Mouse (Mus musculus) left cerebral cortex, postnatal 25 days (tissue): ENCODE data around the gene Prune1. TPM values are rescaled to one million over a fixed set of nuclear protein-coding genes. Genes with fewer than 3 reads are reported as not detected.

Experiments used
- DNase-seq, 2 experiments: peaks; one replicate each; pipeline ENCODE4 v3.0.0; 2022; ENCODE audit warnings: low spot score in 2 of 2, mixed read lengths in 1 of 2
- intact Hi-C: fragments of 180-260 bp; cut with DNase I; formaldehyde crosslinking; loops from one replicate; pipeline ENCODE4 v1.15.1; 2025
- total RNA-seq, 2 experiments: library from RNA; stranded (reverse); gene quantifications; 2 replicates each; pipeline ENCODE4 v1.2.3; 2021

Gene Prune1
- total RNA-seq, 2 experiments from 2014 or later: 22.6 to 24.8 TPM

DNA sequence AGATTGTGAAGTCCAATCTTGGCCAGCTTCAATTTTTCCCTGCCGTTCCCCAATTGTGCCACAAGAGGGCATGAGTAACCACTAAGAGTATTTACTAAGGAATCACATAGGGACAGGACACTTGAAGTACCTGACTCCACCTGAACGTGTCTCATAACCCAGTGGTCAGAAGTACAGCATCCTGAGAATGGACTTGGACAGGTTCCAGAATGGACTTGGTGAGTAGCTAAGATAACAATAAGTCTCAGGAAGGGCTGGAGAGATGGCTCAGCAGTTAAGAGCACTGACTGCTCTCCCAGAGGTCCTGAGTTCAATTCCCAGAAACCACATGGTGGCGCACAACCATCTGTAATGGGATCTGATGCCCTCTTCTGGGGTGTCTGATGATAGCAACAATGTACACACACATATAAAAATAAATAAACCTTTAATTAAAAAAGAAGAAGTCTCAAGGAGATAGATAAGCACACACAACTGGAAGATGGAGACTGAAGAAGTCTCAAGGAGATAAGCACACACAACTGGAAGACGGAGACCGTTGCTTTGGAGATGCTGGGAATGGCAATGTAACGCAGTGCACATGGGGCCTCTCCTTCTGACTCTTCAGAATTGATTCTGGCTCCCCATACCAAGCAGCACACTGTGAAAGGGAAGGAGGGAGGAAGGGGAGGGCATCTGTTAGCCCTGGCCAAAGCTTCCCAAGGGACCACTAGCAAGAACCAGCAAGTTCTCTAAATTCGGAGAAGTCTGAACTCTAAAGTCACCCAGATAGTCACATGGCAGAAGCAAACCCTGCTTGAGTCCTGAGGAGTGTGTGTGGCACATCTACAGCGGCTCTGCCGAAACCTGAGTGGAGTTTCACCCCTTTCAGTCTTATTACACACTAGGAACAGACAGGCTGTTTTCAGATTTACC lies 29.3 kb upstream of the Prune1 start:
- intact Hi-C loops: loop anchor here (2.0 kb wide), 1 partner anchor 14 kb away; no protein-coding TSS in a partner anchor
- DNase-seq: peak; percentile 55 to 74

- DNase-seq: no peak
- intact Hi-C loops: loop anchor here (2.0 kb wide), 1 partner anchor 14 kb away; no protein-coding TSS in a partner anchor
These were observed 28.6 kb upstream of the Prune1 start for GRCm38 (mm10) chr3:95310496-95310895.

DNA sequence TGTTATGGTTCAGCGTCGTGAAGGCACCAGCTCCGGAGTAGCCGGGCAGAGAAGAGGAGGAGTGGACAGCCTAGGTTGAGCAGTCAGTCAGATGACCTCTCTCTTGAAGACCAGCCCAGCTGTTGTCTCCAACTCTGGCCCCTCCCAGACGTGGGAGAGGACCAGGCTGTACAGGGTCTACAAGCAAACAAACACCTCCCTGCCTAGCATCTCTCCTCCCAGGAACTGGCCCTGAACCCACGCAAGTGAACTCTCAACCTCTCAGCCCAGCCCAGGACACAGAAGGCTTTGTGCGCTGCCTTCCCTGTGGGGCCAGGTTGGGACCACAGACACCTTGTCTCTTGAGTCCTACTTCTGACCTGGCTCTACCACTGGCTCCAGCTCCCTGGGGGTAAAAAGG lies 25.2 kb upstream of the Prune1 start, which contains the start of gene Anxa9:
Anxa9 (minus strand) TSS at position 77 of the 400 bp plus-strand sequence.
- no peak for DNase-seq
- intact Hi-C loops: no loop called here

- no peak for DNase-seq
- intact Hi-C loops: no loop called here
These were observed 24.4 kb upstream of the Prune1 start for GRCm38 (mm10) chr3:95306244-95306643.

GRCm38 (mm10) chr3:95301204-95301796 lies 19.4 kb upstream of the Prune1 start:
- intact Hi-C loops: no loop called here

GRCm38 (mm10) chr3:95298018-95298417 lies 16.1 kb upstream of the Prune1 start:
- intact Hi-C loops: no loop called here
- DNase-seq: no peak

More at GRCm38 (mm10) chr3:95301204-95301796, 19.4 kb upstream of the Prune1 start:
- no peak for DNase-seq

GRCm38 (mm10) chr3:95296103-95296469 lies 14.2 kb upstream of the Prune1 start:
- intact Hi-C loops: loop anchor here (2.0 kb wide), 1 partner anchor 15 kb away; no protein-coding TSS in a partner anchor
- peak in 1 of 2 experiments; percentile 21 for DNase-seq

DNA sequence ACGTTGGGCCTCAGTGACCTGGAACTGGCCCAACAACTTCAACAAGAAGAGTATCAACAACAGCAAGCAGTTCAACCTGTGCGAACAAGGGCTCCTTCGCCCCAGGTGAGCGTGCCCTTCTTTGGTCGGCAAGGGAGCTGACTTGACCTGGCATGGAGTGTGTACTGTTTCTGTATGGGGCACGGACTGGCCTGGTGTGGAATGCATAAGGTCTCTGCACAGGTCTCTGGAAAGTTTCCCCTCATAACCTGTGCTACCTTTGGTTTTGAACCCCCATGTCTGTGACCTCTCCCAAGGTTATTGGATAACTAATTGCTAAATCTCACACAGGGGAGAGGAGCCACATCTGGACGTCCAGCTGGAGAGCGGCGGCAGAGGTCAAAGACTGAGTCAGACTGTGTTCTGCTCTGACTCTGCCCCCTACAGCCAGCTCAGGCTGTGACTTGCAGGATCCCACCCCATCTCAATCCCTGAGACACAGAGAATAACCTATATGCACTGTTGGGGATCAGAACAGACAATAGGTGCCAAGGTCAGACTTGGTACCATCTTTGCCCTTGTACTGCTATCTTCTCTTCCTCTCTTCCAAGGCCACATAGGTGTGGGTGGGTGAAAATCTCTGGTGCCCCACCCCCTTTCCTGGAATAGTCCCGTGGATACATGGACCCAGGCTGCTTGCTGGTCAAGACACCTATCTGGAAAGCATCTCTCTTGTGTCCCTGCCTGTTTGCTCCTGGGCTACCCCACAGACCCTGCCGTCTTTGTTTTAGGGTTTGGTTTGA lies 13.6 kb upstream of the Prune1 start:
- intact Hi-C loops: loop anchor here (2.0 kb wide), 1 partner anchor 15 kb away; no protein-coding TSS in a partner anchor
- DNase-seq: no peak

DNA sequence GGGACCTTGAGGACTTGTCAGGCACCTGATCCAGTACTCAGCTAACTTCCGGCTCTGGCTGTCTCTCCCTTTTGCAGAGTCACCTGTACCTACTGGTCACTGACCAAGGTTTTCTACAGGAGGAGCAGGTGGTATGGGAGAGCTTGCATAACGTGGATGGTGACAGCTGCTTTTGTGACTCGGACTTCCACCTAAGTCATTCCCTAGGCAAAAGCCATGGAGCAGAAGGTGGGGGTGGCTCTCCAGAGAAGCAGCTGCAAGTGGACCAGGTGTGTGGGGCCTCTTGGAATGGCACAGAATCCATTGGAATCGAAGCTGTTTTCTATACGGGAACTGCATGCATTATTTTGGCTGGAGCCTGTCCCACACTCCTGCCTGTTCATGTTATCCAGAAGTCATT lies 12.8 kb upstream of the Prune1 start:
- no peak for DNase-seq
- intact Hi-C loops: no loop called here

- DNase-seq: no peak
These were observed 12.4 kb upstream of the Prune1 start for GRCm38 (mm10) chr3:95294316-95294715.

DNA sequence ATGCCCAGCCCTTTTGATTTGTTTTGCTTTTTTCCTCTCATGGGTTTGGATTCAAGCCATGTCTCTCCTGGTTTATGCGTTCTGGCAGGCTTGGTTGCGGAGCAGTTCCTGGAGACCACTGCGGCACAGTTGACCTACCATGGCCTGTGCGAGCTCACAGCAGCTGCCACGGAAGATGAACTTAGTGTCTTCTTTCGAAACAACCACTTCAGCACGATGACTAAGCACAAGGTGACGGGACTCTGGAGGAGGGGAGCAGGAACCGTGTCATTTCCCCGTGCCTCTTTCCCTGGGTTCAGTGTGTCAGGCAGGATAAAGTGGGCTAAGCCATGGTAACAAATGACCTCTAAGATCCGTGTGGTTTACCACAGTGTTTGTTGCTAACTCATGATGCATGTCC lies 11.7 kb upstream of the Prune1 start:
- no peak for DNase-seq
- intact Hi-C loops: no loop called here

More at GRCm38 (mm10) chr3:95294316-95294715, 12.4 kb upstream of the Prune1 start:
- intact Hi-C loops: no loop called here

- intact Hi-C loops: no loop called here
- DNase-seq: no peak
These were observed 11.0 kb upstream of the Prune1 start for GRCm38 (mm10) chr3:95292899-95293298.

- intact Hi-C loops: no loop called here
- DNase-seq: no peak
These were observed 9.2 kb upstream of the Prune1 start for GRCm38 (mm10) chr3:95291041-95291440.

DNA sequence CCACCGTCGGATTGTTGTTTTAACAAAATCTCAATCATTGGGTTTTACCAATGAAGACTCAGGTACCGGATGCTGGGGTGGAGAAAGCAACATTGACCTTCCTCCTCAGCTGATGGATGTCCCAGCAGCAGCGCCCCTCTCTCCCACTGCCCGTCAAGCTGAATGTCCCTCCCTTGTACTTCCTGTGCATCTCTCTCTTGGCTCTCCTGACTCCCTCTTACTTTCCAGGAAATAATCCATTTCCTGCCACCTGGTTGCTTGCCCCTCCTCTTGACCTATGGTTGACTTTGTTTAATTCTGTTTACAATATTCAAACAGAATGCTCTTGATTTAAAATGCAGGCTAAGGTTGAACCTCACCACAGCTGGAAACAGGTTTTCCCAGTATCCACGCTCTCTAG lies 8.3 kb upstream of the Prune1 start:
- no peak for DNase-seq
- intact Hi-C loops: no loop called here

- no peak for DNase-seq
- intact Hi-C loops: no loop called here
These were observed 7.5 kb upstream of the Prune1 start for GRCm38 (mm10) chr3:95289419-95289818.

- no peak for DNase-seq
- intact Hi-C loops: no loop called here
These were observed 5.7 kb upstream of the Prune1 start for GRCm38 (mm10) chr3:95287541-95287940.

- intact Hi-C loops: no loop called here
- no peak for DNase-seq
These were observed 4.6 kb upstream of the Prune1 start for GRCm38 (mm10) chr3:95286510-95286909.

DNA sequence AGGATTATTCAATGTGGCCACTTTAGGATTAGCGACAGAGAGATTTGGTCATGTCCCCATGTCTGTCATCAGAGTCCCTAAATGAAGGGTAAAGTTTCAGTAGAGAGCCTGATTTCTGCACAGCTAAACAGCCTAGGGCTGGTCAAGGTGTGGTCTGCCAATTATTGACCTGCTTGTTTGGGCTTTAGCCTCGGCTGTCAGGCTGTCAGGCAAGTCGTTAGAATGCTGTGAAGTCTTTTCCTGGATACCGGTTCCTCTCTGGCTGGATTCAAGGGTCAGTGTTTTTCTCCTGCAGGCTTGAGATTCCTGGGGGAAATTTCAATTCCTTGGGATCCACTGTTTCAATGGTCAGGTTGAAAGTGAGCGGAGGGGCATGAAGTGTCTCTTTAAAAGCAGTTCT lies 4.1 kb upstream of the Prune1 start:
- DNase-seq: no peak
- intact Hi-C loops: no loop called here

DNA sequence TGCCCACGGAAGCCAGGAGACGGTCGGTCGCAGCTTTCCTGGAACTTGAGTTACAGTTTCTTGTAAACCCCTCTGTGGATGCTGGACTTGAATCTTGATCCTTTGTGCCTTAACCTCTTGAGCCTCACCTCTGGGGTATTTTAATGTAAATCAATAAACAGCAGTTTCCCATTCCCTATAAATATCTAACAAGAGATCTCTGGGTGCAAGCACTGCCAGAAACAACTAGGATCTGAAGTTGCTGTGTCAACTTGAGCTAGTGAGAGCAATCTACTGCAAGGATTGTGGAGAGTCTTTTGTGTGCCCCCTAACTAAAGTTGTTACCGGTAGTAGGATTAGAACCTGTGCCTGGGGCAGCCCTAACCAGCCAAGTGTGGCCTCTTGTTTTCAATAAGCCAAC lies 3.5 kb upstream of the Prune1 start:
- intact Hi-C loops: no loop called here

More for the DNA sequence above, 3.5 kb upstream of the Prune1 start:
- DNase-seq: no peak
